Mouse (Mus musculus) ovary, postnatal 14 days (tissue): Measurements from ENCODE around the gene Slc16a5.
A peak's percentile ranks its signal among the peaks of the same experiment; 100 is the strongest.

ENCODE experiments used
- DNase-seq: peaks from one replicate; pipeline ENCODE4 v3.0.0; 2022; ENCODE audit warnings: low spot score

Slc16a5 gene

DNA sequence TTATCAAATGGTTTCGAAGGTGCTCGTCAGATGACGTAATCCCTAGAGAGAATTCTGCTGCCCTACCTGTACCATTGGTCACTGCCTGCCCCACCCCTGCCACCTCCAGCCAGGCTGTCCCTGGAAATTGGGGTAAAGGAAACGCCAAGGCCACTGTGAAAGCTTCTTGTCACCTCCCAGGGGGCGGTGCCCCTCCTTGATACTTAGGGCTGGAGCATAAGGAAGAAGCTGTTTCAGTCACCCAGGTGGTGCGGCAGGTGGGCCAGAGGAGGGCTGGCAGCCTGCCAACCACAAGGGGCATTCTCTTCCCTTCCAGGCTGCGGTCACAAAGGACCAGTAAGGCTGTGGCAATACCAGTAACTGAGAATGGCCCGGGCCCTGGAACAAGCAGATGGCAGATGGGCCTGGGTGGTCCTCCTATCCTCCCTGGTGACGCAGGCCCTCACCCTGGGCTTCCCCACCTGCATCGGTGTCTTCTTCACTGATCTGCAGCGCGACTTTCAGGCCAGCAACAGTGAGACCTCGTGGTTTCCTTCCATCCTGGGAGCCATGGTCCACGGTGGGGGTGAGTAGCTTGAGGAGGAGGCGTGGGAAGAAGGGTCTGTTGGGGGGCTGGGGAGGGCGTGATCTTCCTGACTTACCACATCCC is at the start of gene Slc16a5:
Gene Slc16a5 (plus strand): TSS at position 232 of the 649 bp plus-strand sequence.
- no peak for DNase-seq

GRCm38 (mm10) chr11:115419531-115420237 is 42.6 kb upstream of the Slc16a5 start, which contains the start of the genes Atp5h and Kctd2:
Gene Atp5h, minus strand, starts transcription at chr11:115419962.
Gene Kctd2, plus strand, starts transcription at chr11:115420128.
- peak; percentile 90 for DNase-seq

DNA sequence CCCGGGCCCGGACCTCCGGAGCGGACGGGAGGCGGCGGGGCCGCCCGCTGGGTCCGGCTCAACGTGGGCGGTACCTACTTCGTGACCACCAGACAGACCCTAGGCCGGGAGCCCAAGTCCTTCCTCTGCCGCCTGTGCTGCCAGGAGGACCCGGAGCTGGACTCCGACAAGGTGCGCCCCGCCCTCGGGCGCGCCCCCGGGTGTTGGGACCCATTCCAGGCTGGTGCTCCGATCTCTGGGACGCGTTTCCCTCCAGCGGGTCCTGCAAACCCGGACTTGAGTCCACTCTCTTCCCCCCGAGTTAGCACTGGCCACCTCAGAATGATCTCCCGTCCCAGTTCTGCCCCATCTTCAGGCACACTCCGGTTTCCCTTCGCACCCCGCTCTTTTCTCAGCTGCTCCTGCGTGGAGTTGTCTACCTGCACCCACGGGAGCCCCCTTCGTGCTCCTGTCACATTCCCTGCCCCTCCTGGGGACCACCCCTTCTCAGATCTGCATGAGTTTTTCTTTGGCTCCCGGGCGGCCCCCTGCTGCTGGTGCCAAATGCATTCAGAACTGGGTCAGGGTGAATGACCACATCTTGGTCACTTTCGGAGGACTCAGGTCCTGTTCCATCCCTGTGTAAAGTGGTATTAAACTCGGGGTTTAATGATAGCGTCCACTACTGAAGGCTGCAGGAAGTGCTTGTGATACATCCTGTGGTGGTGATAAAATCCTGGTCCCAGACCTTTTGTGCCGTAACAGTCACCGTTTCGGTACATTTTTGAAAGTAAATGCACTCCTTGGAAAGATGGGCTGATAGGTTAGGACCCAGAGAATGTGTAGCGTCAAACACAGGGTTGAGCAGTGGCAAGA is 41.7 kb upstream of the Slc16a5 start:
- peak; percentile 51 for DNase-seq

DNA sequence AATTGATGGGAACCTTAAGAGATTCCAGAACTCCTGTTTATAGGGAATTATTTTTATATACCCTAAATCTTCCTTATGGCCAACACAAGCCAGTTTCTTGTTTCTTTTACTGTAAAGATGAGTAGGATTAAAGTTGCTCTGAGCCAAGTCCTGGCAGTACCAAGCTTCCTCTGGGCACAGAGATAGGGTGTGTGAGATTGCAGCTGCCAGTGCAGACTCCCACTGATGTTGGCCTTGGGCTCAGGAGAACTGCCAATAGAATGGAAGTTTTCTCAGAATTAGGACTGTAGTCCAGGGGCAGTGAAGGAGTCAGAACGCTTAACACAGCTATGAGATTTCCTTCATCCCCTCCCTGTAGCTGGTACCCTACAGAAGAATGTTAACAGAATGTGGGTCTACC is 40.9 kb upstream of the Slc16a5 start:
- DNase-seq = no peak

DNA sequence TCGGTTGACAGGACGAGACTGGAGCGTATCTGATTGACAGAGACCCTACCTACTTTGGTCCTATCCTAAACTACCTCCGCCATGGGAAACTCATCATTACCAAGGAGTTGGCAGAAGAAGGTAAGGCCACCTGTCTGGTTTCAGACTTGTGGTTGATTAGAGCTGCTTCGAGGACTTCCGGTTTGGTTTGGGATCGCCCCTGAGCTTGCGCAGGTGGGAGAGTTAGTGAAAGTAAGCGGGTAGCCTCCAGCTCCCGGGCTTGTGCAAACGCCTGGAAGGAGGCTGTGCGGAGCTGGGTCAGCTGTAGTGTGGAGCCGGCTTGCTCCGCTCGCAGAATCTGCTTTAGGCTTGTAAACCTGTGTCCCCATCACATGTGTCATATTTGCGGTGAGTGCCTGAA is 40.3 kb upstream of the Slc16a5 start:
- DNase-seq = no peak

DNA sequence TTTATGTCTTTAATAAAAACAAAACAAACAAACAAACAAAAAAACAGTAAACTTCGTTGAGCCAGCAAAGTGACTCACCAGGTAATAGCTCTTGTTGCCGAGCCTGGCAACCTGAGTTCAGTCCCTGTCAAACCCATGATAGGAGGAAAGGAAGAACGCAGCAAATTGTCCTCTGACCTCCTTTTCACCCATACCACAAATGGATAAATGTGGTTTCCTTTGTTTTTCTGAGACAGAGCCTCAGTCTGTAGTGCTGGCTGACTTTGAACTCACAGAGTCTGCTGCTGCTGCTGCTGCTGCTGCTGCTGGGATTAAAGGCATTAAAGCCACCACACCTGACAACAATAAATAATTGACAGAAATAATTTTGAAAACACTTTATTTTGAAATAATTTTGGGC is 39.2 kb upstream of the Slc16a5 start:
- DNase-seq = no peak

DNA sequence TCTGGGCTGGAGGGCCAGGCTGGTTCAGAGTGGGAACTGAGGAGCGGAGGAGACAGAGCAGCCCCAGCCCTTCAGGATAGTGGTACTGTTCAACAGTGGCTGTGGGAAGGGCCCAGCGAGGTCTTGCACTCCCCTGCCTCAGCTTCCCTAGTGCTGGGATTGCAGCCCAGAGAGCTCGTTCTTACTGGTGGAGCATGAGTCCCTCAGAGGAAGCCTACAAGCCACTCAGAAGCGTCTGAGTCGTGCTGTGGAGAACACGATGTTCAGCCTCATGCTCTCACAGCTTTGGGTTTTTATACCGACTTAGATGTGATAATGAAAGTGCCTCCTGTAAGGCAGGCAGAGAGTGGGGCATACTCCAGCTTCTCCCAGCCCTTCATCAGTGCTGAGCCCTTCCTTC is 37.6 kb upstream of the Slc16a5 start:
- DNase-seq = no peak

- no peak for DNase-seq
These were observed 36.6 kb upstream of the Slc16a5 start for GRCm38 (mm10) chr11:115425671-115426070.

- DNase-seq = peak; percentile 53
These were observed 34.6 kb upstream of the Slc16a5 start for GRCm38 (mm10) chr11:115427482-115428331.

DNA sequence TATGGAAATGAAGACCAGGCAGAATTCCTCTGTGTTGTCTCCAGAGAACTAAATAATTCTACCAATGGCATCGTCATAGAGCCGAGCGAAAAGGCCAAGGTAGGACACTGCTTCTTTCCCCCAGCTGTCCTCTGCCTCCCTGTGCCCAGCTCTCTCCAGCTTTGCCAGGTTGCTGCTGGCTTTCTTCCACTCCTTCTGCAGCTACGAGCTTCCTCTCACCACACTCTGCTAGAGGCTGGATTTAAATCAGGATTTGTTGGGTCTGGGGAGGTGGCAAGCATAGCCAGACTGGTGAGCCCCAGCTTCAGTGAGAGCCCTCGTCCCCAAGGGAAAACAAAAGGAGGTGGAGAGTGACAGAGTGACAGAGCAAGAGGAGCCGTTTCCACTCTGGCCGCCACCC is 33.0 kb upstream of the Slc16a5 start:
- DNase-seq = no peak

DNA sequence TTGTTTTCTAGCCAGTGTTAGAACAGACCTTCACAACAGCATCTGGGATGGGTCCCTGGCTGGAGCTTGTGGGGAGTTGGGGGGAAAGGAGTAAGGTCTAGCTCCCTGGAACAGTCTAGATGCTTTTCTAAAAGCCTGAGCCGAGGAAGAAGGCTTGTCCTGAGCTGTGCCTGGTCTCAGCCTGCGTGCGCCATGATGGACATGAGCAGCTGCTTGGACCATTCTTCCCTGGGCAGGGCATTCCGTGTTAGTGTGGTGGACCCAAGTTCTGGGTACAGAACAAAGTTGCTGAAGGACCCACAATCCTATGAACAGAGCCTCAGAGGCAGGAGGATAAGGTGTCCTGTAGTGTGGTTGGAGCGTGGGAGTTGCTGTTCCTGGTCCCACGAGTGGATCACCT is 31.7 kb upstream of the Slc16a5 start:
- DNase-seq = no peak

- DNase-seq = no peak
These were observed 29.5 kb upstream of the Slc16a5 start for GRCm38 (mm10) chr11:115432814-115433213.

GRCm38 (mm10) chr11:115433342-115433741 is 28.9 kb upstream of the Slc16a5 start:
- DNase-seq = no peak

DNA sequence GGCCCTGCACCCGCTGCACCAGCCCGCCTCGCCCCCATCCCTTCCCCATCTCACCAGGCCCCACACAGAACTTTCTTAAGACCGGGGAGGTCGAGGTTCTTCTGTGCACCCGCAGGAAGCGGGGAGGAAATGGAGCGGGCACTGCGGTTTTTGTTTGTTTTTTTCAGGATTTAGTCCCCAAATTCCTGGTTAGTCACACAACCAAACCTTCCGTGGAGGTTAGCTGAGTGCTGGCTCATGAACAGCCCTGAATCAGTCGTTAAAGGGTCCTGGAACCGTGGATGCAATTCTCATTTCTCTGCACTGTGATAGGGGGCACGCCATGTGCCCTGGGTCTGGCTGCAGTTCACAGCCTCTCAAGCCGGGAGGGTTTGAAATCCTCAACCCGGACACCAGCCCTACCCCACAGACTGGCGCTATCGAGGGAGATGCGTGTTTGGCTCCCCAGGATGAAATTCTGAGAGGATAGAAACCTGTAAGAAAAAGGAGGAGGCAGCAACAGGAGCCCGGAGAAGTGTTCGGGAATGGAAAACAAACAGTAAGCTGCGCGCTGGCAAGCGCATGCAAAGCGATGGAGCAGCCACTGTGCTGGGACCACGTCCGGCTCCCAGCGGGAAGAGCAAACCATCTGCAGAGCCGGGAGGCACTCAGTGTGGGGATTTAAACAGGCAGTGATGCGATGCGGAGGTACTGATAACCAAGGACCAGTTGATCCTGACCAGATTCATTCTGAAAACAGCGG is 26.5 kb upstream of the Slc16a5 start:
- DNase-seq = no peak

DNA sequence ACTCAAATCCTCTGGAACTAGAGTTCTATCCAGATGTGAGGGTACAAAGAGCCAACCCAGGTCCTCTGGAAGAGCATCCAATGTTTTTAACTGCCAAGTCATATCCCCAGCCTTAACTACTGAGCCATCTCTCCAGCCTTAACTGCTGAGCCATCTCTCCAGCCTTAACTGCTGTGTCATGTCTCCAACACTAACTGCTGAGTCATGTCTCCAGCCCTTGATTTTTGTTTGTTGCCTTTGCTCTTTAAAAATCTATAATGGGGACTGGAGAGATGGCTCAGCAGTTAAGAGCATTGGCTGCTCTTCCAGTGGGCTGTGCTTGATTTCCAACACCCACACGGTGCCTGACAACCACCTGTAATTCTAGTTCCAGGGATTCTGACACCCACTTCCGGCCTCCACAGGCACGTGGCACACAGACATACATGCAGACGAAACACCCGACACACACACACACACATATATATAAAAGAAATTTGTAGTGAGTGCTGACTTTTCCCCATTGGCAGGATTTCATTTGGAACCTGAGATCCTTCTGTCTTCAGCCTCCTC is 24.6 kb upstream of the Slc16a5 start:
- DNase-seq = no peak

DNA sequence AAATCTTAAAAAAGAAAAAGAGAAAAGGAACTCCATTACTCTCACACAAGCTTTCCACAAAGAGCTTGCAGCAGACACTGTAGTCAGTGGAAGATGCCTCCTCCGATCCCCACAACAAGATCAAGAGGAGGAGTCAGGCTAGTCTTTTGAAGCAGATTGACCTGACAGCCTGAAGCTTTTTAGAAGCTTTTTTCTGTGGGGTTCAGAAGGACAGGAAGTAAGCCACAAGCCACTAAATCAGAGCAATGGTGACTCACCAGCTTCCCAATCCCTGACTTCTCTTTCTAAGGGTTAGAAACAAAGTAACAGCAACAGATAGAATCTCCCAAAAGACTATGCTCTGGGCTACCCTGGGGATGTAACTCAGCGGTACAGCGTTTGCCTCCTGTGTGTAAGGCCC is 22.9 kb upstream of the Slc16a5 start:
- DNase-seq = no peak

GRCm38 (mm10) chr11:115439906-115440595 is 22.2 kb upstream of the Slc16a5 start, which contains the start of gene Trim80:
Gene Trim80, plus strand, starts transcription at chr11:115440545.
- DNase-seq = no peak

DNA sequence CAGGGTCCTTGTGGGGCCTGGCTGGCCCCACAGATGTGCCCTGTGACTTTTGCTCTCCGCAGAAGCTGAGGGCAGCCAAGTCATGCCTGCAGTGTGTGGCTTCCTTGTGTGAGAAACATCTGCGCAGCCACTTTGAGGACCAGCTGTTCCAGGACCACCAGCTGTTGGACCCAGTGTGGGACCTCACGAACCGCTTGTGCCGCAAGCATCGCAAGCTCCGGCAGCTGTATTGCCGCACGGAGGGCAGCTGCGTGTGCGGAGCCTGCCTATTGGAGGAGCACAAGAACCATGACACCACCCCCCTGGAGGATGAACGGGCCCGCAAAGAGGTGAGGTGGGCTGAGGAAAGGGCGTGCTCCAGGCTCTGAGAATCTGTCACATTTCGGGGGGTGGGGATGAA is 20.9 kb upstream of the Slc16a5 start:
- DNase-seq = no peak

DNA sequence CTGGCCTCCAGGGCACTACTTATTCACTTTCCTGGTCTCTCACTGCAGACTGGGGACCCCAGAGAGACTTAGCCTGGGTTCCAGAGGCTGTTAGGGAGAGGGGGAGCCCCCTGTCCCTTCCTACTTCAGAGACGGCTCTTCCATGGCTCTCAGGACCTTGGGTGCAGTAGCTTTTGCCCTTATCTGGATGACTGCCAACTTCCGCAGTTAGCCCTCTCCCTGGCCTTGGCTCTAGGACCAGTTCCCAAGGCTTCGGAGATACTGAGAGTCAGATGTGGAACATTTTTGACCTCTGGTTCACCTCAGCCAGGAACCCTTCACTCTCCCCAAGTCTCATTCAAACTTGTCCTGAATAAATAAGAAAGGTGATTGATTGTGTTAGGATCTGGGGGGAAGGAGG is 15.4 kb upstream of the Slc16a5 start:
- no peak for DNase-seq

- no peak for DNase-seq
These were observed 14.9 kb upstream of the Slc16a5 start for GRCm38 (mm10) chr11:115447321-115447885.
